Mouse (Mus musculus) olfactory bulb, adult 2 months (tissue): Measurements from ENCODE around the gene Ncoa7.

ENCODE experiments used
- CTCF ChIP-seq: fragments of 200-500 bp; IDR thresholded peaks from 2 replicates; pipeline ENCODE4 v1.5.1; 2012; ENCODE audit warnings: low read depth, mild to moderate bottlenecking, low read length, moderate library complexity; ENCODE audit not compliant: insufficient read depth
- POLR2A ChIP-seq: fragments of 200-500 bp; IDR thresholded peaks from 2 replicates; pipeline ENCODE4 v1.6.1; 2012; ENCODE audit warnings: mild to moderate bottlenecking, low read depth, low read length, moderate library complexity; ENCODE audit not compliant: insufficient read depth

DNA sequence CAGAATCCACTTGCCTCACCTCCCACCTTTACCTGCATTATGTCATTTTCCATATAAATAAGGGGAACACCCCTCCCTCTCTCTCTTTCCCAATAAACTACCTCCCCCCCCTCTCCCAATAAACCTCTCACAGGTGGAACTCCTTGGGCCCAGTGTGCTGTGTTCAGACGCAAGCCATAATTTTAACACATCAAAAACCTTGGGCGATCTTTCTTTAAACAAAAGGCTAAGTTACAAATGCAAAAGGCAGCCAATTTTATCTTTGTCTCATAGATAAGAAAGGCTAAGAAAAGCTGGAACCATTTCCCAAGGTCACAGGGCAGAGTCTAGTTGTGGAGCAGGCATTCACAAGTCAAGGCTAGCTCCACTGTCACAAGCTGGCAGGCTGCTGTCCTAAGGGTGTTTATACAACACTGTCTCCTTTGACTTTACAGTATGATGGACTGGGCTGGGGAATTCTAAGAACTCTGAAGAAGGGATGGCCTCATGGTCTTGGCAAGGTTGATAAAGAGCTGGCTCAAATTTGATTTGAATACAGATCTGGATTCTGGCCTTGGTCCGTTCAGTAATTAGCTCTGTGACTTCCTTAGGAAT, 71.7 kb downstream of the Ncoa7 start:
- TF ChIP-seq CTCF, result no peak
- no peak for TF ChIP-seq POLR2A
